Mouse (Mus musculus) heart, postnatal 0 days (tissue): ENCODE measurements around the gene Kctd21.

ENCODE experiments used
- CTCF ChIP-seq: IDR thresholded peaks from 2 replicates; pipeline ENCODE4 v1.5.1; 2016; ENCODE audit warnings: antibody characterized with exemption, control low read depth, low read depth
- EP300 ChIP-seq: IDR thresholded peaks from 2 replicates; pipeline ENCODE4 v1.6.1; 2016; ENCODE audit warnings: antibody characterized with exemption, low read depth

DNA sequence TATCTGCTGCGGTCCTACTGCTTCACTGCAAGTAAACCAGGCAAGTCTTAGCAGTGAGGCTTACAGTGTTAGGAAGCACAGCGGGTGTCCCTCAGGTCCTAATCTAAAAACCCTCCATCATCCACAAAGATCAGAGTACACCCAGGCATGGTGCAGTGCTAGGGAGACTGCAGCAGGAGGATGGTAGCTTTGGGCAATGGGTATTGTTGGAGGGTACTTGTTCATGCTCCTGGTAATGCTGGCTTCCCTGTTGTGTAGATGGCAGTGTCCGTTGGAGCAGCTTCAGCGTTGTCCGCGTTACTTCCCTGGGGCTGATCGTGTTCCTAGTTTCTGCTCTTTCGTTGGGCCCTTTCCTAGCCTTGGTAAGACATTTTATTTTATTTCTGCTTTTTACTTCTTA, 50.5 kb downstream of the Kctd21 start:
- TF ChIP-seq CTCF (no peak), EP300 (no peak)
